Mouse (Mus musculus) hindbrain, embryonic 10.5 days (tissue): ENCODE results near the gene Cstf1. TPM values are rescaled to one million over a fixed set of nuclear protein-coding genes. Genes with fewer than 3 reads are reported as not detected.

Experiments used
- DNase-seq: peaks from one replicate; pipeline ENCODE4 v3.0.0-alpha.2; 2017; ENCODE audit warnings: low spot score
- H3K27ac ChIP-seq: fragments of 300-500 bp; sonication (generic); 2 replicates; pipeline ENCODE4 v1.5.1; 2016; ENCODE audit warnings: mild to moderate bottlenecking, moderate library complexity
- H3K27me3 ChIP-seq: fragments of 300-500 bp; sonication (generic); 2 replicates; pipeline ENCODE4 v1.6.1; 2016; ENCODE audit warnings: mild to moderate bottlenecking; ENCODE audit not compliant: poor library complexity, insufficient read depth, severe bottlenecking
- H3K36me3 ChIP-seq: fragments of 300-500 bp; sonication (generic); 2 replicates; pipeline ENCODE4 v1.6.1; 2016; ENCODE audit warnings: mild to moderate bottlenecking, moderate library complexity
- H3K4me1 ChIP-seq: fragments of 300-500 bp; sonication (generic); replicated peaks from 2 replicates; pipeline ENCODE4 v1.6.1; 2016; ENCODE audit warnings: mild to moderate bottlenecking
- H3K4me3 ChIP-seq: fragments of 300-500 bp; sonication (generic); 2 replicates; pipeline ENCODE4 v1.5.1; 2016; ENCODE audit warnings: mild to moderate bottlenecking, moderate library complexity
- H3K9me3 ChIP-seq: fragments of 300-500 bp; sonication (generic); 2 replicates; pipeline ENCODE4 v1.6.1; 2016; ENCODE audit warnings: mild to moderate bottlenecking, moderate library complexity
- WGBS: fragments of 180-500 bp; shearing (Covaris S2); methylation state at CpG from one replicate; pipeline ENCODE4 v1.1.7; 2016; 5-methylcytosine and 5-hydroxymethylcytosine counted together
- polyA plus RNA-seq: library from polyadenylated mRNA; unstranded; fragments of >200 nt; fragmentation: Nextera tagmentation; extraction: Ambion mirVana; gene quantifications from 2 replicates; pipeline ENCODE4 v1.2.1, GENCODE M21; 2016

Cstf1 gene
- polyA plus RNA-seq, 1 experiment from 2014 or later: 49.7 TPM

DNA sequence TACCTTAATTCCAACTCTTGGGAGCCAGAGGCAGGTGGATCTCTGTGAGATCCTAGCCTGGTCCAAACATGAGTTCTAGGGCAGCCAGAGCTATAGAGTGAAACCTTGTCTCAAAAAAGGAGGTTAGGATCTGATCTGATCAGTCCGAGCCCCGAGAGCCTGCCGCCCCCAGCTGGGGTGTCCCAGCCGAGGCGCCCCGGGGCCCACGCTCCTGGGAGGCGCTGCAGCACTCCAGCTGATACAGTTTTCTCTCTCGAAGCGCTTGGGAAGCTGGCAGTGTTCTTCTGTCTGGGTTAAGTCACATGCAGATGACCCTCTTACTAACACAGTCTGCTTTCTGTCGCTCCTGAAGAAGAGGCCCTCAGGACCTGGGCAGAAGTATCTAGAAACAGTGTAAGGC is 10.9 kb downstream of the Cstf1 start:
- DNase-seq: no peak
- H3K4me1 ChIP-seq: no peaks in the 10 kb centered on the region
- no peak overlapping the region for H3K27ac ChIP-seq
- H3K27me3 ChIP-seq: no peaks in the 10 kb centered on the region
- WGBS: 94% methylated on average over 11 of the region's 11 CpGs
- no peak overlapping the region for H3K4me3 ChIP-seq
- no peaks in the 10 kb centered on the region for H3K9me3 ChIP-seq
- H3K36me3 ChIP-seq: peaks cover 75% of the 10 kb centered on the region

- Histone ChIP-seq H3K27ac (no peak overlapping the region), H3K4me1 (no peaks in the 10 kb centered on the region), H3K4me3 (no peak overlapping the region), H3K27me3 (no peaks in the 10 kb centered on the region), H3K9me3 (no peaks in the 10 kb centered on the region), H3K36me3 (peaks cover 69% of the 10 kb centered on the region)
- 92% methylated on average over 12 of the region's 12 CpGs for WGBS
- DNase-seq: no peak
These were observed 11.4 kb downstream of the Cstf1 start for GRCm38 (mm10) chr2:172381898-172382297.

- Histone ChIP-seq H3K4me3 (no peak overlapping the region), H3K9me3 (no peaks in the 10 kb centered on the region), H3K36me3 (peaks cover 41% of the 10 kb centered on the region), H3K27ac (no peak overlapping the region), H3K4me1 (no peaks in the 10 kb centered on the region), H3K27me3 (no peaks in the 10 kb centered on the region)
- WGBS: 93% methylated on average over 3 of the region's 3 CpGs
- DNase-seq: no peak
These were observed 14.2 kb downstream of the Cstf1 start for GRCm38 (mm10) chr2:172384715-172385114.

- H3K4me1 ChIP-seq: peaks cover 5% of the 10 kb centered on the region; the same call in 1 of the 2 replicates
- H3K36me3 ChIP-seq: no peaks in the 10 kb centered on the region
- no peak for DNase-seq
- H3K9me3 ChIP-seq: no peaks in the 10 kb centered on the region
- WGBS: 45% methylated on average over 6 of the region's 6 CpGs
- no peak overlapping the region for H3K4me3 ChIP-seq
- no peak overlapping the region for H3K27ac ChIP-seq
- no peaks in the 10 kb centered on the region for H3K27me3 ChIP-seq
These were observed 19.9 kb downstream of the Cstf1 start for GRCm38 (mm10) chr2:172390341-172390740.

- Histone ChIP-seq H3K27ac (no peak overlapping the region), H3K36me3 (no peaks in the 10 kb centered on the region), H3K9me3 (no peaks in the 10 kb centered on the region), H3K4me3 (no peak overlapping the region), H3K4me1 (peaks cover 17% of the 10 kb centered on the region), H3K27me3 (no peaks in the 10 kb centered on the region)
- DNase-seq: no peak
- WGBS: 77% methylated on average over 10 of the region's 10 CpGs
These were observed 21.6 kb downstream of the Cstf1 start for GRCm38 (mm10) chr2:172392041-172392521.

DNA sequence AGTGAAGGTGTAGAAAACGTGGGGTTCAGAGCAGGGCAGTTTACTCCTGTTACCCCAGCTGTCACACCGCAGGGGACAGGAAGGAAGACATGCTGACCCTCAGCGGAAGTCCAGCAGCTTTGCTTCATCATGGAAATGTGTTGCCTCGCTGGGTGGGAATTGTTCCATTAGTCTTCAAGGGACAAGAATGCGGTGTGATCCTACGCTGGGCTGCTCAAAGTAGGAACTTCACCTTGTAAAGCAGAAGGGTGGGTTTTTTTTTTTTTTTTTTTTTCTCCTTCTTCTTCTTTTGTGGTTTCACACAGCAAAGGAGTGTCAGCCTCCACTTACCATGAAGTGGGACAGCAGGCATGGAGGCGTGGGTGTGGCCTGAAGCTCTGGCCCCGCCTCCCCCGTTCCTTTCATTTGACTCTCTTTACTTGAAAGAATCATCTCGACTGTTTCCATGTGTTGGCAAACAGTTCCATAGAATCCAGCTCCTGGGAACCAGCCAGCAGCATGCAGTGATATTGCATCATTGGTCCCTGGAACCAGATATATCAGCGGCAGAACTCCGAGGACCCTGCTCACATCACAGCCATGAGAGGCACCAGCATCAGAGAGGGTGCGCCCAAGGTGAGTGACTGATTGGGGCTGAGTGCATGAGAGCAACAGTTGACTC is 23.0 kb downstream of the Cstf1 start, which contains the start of gene Cass4:
TSS of gene Cass4 (plus strand) at position 404 of the 661 bp plus-strand sequence.
- Histone ChIP-seq H3K27ac (no peak within 1 kb of the TSS), H3K36me3 (no peaks in the 10 kb centered on the region), H3K4me3 (no peak within 1 kb of the TSS), H3K9me3 (no peaks in the 10 kb centered on the region), H3K4me1 (peaks cover 17% of the 10 kb centered on the region), H3K27me3 (no peaks in the 10 kb centered on the region)
- 39% methylated on average over 13 of the region's 13 CpGs for WGBS
- DNase-seq: no peak

GRCm38 (mm10) chr2:172394052-172394392 is 23.5 kb downstream of the Cstf1 start:
- no peak overlapping the region for H3K27ac ChIP-seq
- 64% methylated on average over 2 of the region's 2 CpGs for WGBS

GRCm38 (mm10) chr2:172394671-172395070 is 24.2 kb downstream of the Cstf1 start:
- Histone ChIP-seq H3K4me1 (peaks cover 20% of the 10 kb centered on the region), H3K36me3 (no peaks in the 10 kb centered on the region), H3K4me3 (no peak overlapping the region), H3K27ac (no peak overlapping the region), H3K27me3 (no peaks in the 10 kb centered on the region), H3K9me3 (no peaks in the 10 kb centered on the region)
- DNase-seq: no peak
- WGBS: 78% methylated on average over 4 of the region's 4 CpGs

More at GRCm38 (mm10) chr2:172394052-172394392, 23.5 kb downstream of the Cstf1 start:
- Histone ChIP-seq H3K4me1 (peaks cover 17% of the 10 kb centered on the region), H3K4me3 (no peak overlapping the region), H3K9me3 (no peaks in the 10 kb centered on the region), H3K36me3 (no peaks in the 10 kb centered on the region), H3K27me3 (no peaks in the 10 kb centered on the region)
- no peak for DNase-seq

DNA sequence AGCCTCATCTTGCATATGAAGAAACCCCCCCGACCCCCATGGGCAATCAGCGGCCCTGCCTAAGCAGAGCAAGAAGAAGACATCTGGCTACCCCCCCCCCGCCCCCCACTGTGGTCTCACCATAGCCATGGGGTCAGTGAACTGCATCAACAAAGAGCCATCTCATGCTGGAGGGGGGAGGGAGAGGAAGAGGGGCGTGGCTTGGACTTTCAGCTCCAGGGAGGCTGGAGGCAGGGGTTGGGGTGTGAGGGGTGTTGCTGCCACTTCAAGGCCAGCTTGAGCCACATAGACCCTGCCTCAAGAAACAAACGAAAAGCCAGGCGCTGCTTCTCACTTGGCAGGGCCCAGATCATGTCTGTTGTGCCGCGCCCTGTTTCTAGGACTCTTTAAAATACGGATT is 25.5 kb downstream of the Cstf1 start:
- DNase-seq: peak; percentile 44
- no peaks in the 10 kb centered on the region for H3K27me3 ChIP-seq
- H3K4me1 ChIP-seq: peaks cover 28% of the 10 kb centered on the region
- no peaks in the 10 kb centered on the region for H3K36me3 ChIP-seq
- 33% methylated on average over 9 of the region's 9 CpGs for WGBS
- H3K9me3 ChIP-seq: no peaks in the 10 kb centered on the region
- H3K27ac ChIP-seq: peak overlapping the region; percentile 45
- H3K4me3 ChIP-seq: peak overlapping the region; percentile 9; the same call in 1 of the 2 replicates

- Histone ChIP-seq H3K36me3 (no peaks in the 10 kb centered on the region), H3K4me3 (no peak overlapping the region), H3K27me3 (no peaks in the 10 kb centered on the region), H3K9me3 (no peaks in the 10 kb centered on the region), H3K27ac (peak overlapping the region; percentile 41; the same call in 1 of the 2 replicates), H3K4me1 (peaks cover 28% of the 10 kb centered on the region)
- DNase-seq: no peak
- 35% methylated on average over 9 of the region's 9 CpGs for WGBS
These were observed 29.4 kb downstream of the Cstf1 start for GRCm38 (mm10) chr2:172399901-172400300.

GRCm38 (mm10) chr2:172401116-172401825 is 30.8 kb downstream of the Cstf1 start:
- no peaks in the 10 kb centered on the region for H3K27me3 ChIP-seq
- no peaks in the 10 kb centered on the region for H3K9me3 ChIP-seq
- H3K27ac ChIP-seq: no peak overlapping the region
- no peak overlapping the region for H3K4me3 ChIP-seq
- H3K36me3 ChIP-seq: no peaks in the 10 kb centered on the region
- H3K4me1 ChIP-seq: peaks cover 14% of the 10 kb centered on the region
- DNase-seq: no peak
- WGBS: 74% methylated on average over 13 of the region's 13 CpGs

- WGBS: 64% methylated on average over 7 of the region's 7 CpGs
- no peaks in the 10 kb centered on the region for H3K27me3 ChIP-seq
- no peak overlapping the region for H3K4me3 ChIP-seq
- no peak overlapping the region for H3K27ac ChIP-seq
- no peaks in the 10 kb centered on the region for H3K9me3 ChIP-seq
- no peak for DNase-seq
- H3K4me1 ChIP-seq: peaks cover 14% of the 10 kb centered on the region
- H3K36me3 ChIP-seq: no peaks in the 10 kb centered on the region
These were observed 33.8 kb downstream of the Cstf1 start for GRCm38 (mm10) chr2:172404239-172404638.

- Histone ChIP-seq H3K27ac (no peak overlapping the region), H3K36me3 (no peaks in the 10 kb centered on the region), H3K4me1 (peaks cover 8% of the 10 kb centered on the region), H3K27me3 (no peaks in the 10 kb centered on the region), H3K9me3 (no peaks in the 10 kb centered on the region), H3K4me3 (no peak overlapping the region)
- WGBS: 59% methylated on average over 3 of the region's 3 CpGs
- no peak for DNase-seq
These were observed 34.5 kb downstream of the Cstf1 start for GRCm38 (mm10) chr2:172405011-172405410.
